In the genomic region with DNA sequence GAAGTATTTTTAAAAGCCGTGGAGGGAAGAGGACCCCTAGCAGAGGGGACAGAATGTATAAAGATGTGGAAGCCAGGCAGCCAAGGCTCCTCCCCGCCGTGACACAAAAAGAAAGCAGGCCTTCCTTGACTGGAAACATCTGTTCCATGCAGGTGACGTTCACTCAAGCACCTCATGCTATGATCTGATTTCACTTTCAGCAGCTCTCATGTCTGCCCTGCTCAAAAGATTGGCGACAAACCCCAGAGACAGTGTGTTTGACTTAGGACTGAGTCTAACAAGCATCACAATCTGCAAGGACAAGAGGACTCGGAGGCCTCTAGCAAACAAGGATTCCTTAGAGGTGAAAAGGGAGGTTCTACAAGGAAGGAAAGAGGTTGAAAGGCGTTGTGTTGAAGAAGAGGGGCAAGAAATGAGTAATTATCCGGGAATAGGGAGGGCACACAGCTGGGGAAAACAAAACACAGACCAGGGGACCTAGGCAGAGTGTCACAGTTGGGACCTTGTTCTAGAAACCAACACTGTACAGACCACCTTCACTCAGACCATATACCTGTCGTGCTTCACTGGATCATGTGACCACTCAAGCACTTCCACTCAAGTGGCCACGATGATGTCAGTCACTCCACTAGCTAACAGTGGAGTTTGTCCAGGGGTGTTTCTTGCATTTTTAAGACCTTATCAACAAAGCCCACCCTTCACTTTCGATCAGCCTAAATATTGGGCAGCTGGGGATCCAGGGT, we compare ENCODE assay signal across 11 mouse cellular contexts. TPM values are rescaled to one million over a fixed set of nuclear protein-coding genes. Genes with fewer than 3 reads are reported as not detected.
A peak's percentile ranks its signal among the peaks of the same experiment; 100 is the strongest.
DNase-seq lines count a peak whose midpoint lies in the region; ATAC-seq and TF ChIP-seq lines count a peak whose summit lies in the region.
"Had no signal": no experiment of that assay in that cellular context is flagged by ENCODE, and none has a peak within 500 bp of the region (broad histone marks: within the 10 kb centered on the region; RNA-seq: fewer than 3 reads in every experiment).

No protein-coding gene starts in this region.

- H3K27ac ChIP-seq in heart, embryonic 13.5 days (replicated peaks) = peak overlapping the region; percentile 63
- peak overlapping the region; percentile 81 for H3K27ac ChIP-seq in lung, embryonic 14.5 days (ENCODE audit: low read depth)
- peak overlapping the region; percentile 4; the same call in 1 of the 2 replicates for H3K27ac ChIP-seq in neural tube, embryonic 14.5 days (ENCODE audit: low read depth, low read length)

- H3K4me3 ChIP-seq in heart, embryonic 13.5 days = no peak overlapping the region
- H3K4me3 ChIP-seq in lung, embryonic 14.5 days (ENCODE audit: low read depth, low read length) = no peak overlapping the region
- no peak overlapping the region for H3K4me3 ChIP-seq in neural tube, embryonic 14.5 days (ENCODE audit: low read depth, low read length)

- TF ChIP-seq CTCF in lung, embryonic 14.5 days (IDR thresholded peaks at IDR 0.05; ENCODE audit: low read depth) = no peak

- H3K36me3 ChIP-seq in heart, embryonic 13.5 days = no peaks in the 10 kb centered on the region
- H3K36me3 ChIP-seq in lung, embryonic 14.5 days (ENCODE audit: insufficient read depth) = no peaks in the 10 kb centered on the region
- H3K36me3 ChIP-seq in neural tube, embryonic 14.5 days (ENCODE audit: control insufficient read depth, insufficient read depth, low read length) = no peaks in the 10 kb centered on the region

- H3K4me2 ChIP-seq in heart, embryonic 13.5 days = peak overlapping the region; percentile 93
- peak overlapping the region; percentile 73 for H3K4me2 ChIP-seq in lung, embryonic 14.5 days
- H3K4me2 ChIP-seq in neural tube, embryonic 14.5 days (ENCODE audit: low read depth, low read length) = no peak overlapping the region

- no peaks in the 10 kb centered on the region for H3K9me3 ChIP-seq in heart, embryonic 13.5 days
- H3K9me3 ChIP-seq in lung, embryonic 14.5 days (ENCODE audit: low read depth, low read length) = no peaks in the 10 kb centered on the region
- H3K9me3 ChIP-seq in neural tube, embryonic 14.5 days (ENCODE audit: control insufficient read depth, low read length) = no peaks in the 10 kb centered on the region

- H3K9ac ChIP-seq in heart, embryonic 13.5 days = peak overlapping the region; percentile 78
- no peak overlapping the region for H3K9ac ChIP-seq in lung, embryonic 14.5 days
- no peak overlapping the region for H3K9ac ChIP-seq in neural tube, embryonic 14.5 days (replicated peaks; ENCODE audit: low read depth, low read length)

- H3K4me1 ChIP-seq in heart, embryonic 13.5 days = peaks cover 30% of the 10 kb centered on the region
- peaks cover 15% of the 10 kb centered on the region for H3K4me1 ChIP-seq in lung, embryonic 14.5 days (ENCODE audit: insufficient read depth)
- H3K4me1 ChIP-seq in neural tube, embryonic 14.5 days (ENCODE audit: control insufficient read depth, insufficient read depth, low read length) = 0 out of 2 replicates have a peak, but pooled peaks cover 4% of the 10 kb centered on the region

- ATAC-seq in heart, embryonic 13.5 days (ENCODE audit: extremely low read depth, insufficient number of reproducible peaks, low FRiP score, low TSS enrichment) = no peak
- peak; percentile 32 for ATAC-seq in lung, embryonic 14.5 days (ENCODE audit: insufficient read depth)
- no peak for ATAC-seq in neural tube, embryonic 14.5 days (ENCODE audit: low read depth)

- no peak for DNase-seq in heart, adult 18-20 months
- peak; percentile 27 for DNase-seq in forelimb bud, embryonic 11.5 days (ENCODE audit: low read depth, low spot score)
- DNase-seq in lung, embryonic 14.5 days = peak; percentile 54
- no peak for DNase-seq in urinary bladder, postnatal 4 days (ENCODE audit: low spot score in 2 of 2)
- DNase-seq in kidney, adult 11 months = no peak
- DNase-seq in cerebellum, adult 9-10 months = no peak

- WGBS in heart, embryonic 13.5 days = 43% methylated on average over 11 of the region's 11 CpGs
- WGBS in lung, embryonic 14.5 days = 36% methylated on average over 11 of the region's 11 CpGs
- 72% methylated on average over 11 of the region's 11 CpGs for WGBS in neural tube, embryonic 14.5 days

- no peaks in the 10 kb centered on the region; the same call in none of the 2 replicates for H3K27me3 ChIP-seq in heart, embryonic 13.5 days (replicated peaks)
- no peaks in the 10 kb centered on the region for H3K27me3 ChIP-seq in lung, embryonic 14.5 days (ENCODE audit: insufficient read depth, low read length)
- H3K27me3 ChIP-seq in neural tube, embryonic 14.5 days (ENCODE audit: control insufficient read depth, insufficient read depth, low read length) = no peaks in the 10 kb centered on the region

RNA-seq across cellular contexts. Expression of gene Tmem238l, which starts 27.2 kb away (rescaled TPM):
- polyA plus RNA-seq in heart, embryonic 13.5 days (2015; fragmentation: Nextera tagmentation; extraction: Ambion mirVana) = 0.18 and 0.19 TPM in 2 replicates
- not detected for total RNA-seq in heart, adult 18-20 months (2021)
- polyA plus RNA-seq in lung, embryonic 14.5 days (2014; fragmentation: Nextera tagmentation; extraction: Ambion mirVana) = not detected in 2 replicates
- polyA plus RNA-seq in neural tube, embryonic 14.5 days (2014; fragmentation: Nextera tagmentation; extraction: Ambion mirVana) = not detected in 2 replicates
- total RNA-seq: adrenal gland, postnatal 25 days; layer of hippocampus, postnatal 25 days had no signal
- polyA plus RNA-seq: C2C12 had no signal

RNA-seq across cellular contexts. Expression of gene Tmem220, which starts 41.4 kb away (rescaled TPM):
- 1.5 and 2.7 TPM in 2 replicates for polyA plus RNA-seq in heart, embryonic 13.5 days (2015; fragmentation: Nextera tagmentation; extraction: Ambion mirVana)
- 1 to 10 TPM; 2.0 to 2.7 TPM for total RNA-seq in heart, adult 18-20 months (2021)
- 1.8 TPM in 2 replicates for polyA plus RNA-seq in lung, embryonic 14.5 days (2014; fragmentation: Nextera tagmentation; extraction: Ambion mirVana)
- polyA plus RNA-seq in neural tube, embryonic 14.5 days (2014; fragmentation: Nextera tagmentation; extraction: Ambion mirVana) = 0.64 and 0.93 TPM in 2 replicates

Comparison
In these comparisons a context has a peak if more than half of its experiments do, and no peak if none do; other contexts are left out.
1. H3K27ac ChIP-seq: peak in every context shown above with its lines; median percentile 81 in lung, embryonic 14.5 days; 63 in heart, embryonic 13.5 days; 4 in neural tube, embryonic 14.5 days.
2. DNase-seq: peak in forelimb bud, embryonic 11.5 days (single experiment) and lung, embryonic 14.5 days (single experiment); none in heart, adult 18-20 months (0 of 2), urinary bladder, postnatal 4 days (0 of 2), kidney, adult 11 months (single experiment) and cerebellum, adult 9-10 months (single experiment).